Mouse (Mus musculus): ENCODE measurements around the gene Pet2. TPM values are rescaled to one million over a fixed set of nuclear protein-coding genes. Genes with fewer than 3 reads are reported as not detected.

Gene Pet2
- polyA plus RNA-seq (2012): not detected in 2 replicates

- H3K27me3 ChIP-seq (ENCODE audit: control insufficient read depth): no peaks in the 10 kb centered on the region
- H3K4me3 ChIP-seq (replicated peaks): no peak within 1 kb of the TSS
- no peak for TF ChIP-seq GATA1 (IDR thresholded peaks at IDR 0.05; ENCODE audit: low read length)
- TF ChIP-seq TAL1 (IDR thresholded peaks at IDR 0.05; ENCODE audit: low read length): no peak
- H3K4me1 ChIP-seq (ENCODE audit: control insufficient read depth): no peaks in the 10 kb centered on the region
- H3K9me3 ChIP-seq (ENCODE audit: control insufficient read depth, low read length): peaks cover 8% of the 10 kb centered on the region
- H3K36me3 ChIP-seq (ENCODE audit: control insufficient read depth): no peaks in the 10 kb centered on the region
These were observed at the start of gene Pet2 for GRCm38 (mm10) chrX:89409589-89409988. Gene Pet2, minus strand, starts transcription at chrX:89409689.
